Mouse (Mus musculus) thymus, postnatal 4 days (tissue): ENCODE data around the gene Zfp90.

ENCODE experiments used
- DNase-seq: peaks from one replicate; pipeline ENCODE4 v3.0.0; 2021

Zfp90 gene

GRCm38 (mm10) chr8:106415182-106415971 lies at the start of gene Zfp90:
Gene Zfp90 (plus strand): TSS chr8:106415327.
- DNase-seq = peak; percentile 91

- peak; percentile 21 for DNase-seq
Observed at GRCm38 (mm10) chr8:106368501-106368900, 46.6 kb upstream of the Zfp90 start.

- DNase-seq = no peak
Observed at GRCm38 (mm10) chr8:106369069-106369468, 46.1 kb upstream of the Zfp90 start.

- DNase-seq = no peak
Observed at GRCm38 (mm10) chr8:106375957-106376356, 39.2 kb upstream of the Zfp90 start.

GRCm38 (mm10) chr8:106376862-106377261 lies 38.3 kb upstream of the Zfp90 start:
- DNase-seq = no peak

GRCm38 (mm10) chr8:106378501-106379048 lies 36.6 kb upstream of the Zfp90 start:
- DNase-seq = no peak

- DNase-seq = no peak
Observed at GRCm38 (mm10) chr8:106379357-106379756, 35.8 kb upstream of the Zfp90 start.

GRCm38 (mm10) chr8:106381026-106381425 lies 34.1 kb upstream of the Zfp90 start:
- DNase-seq = no peak

- DNase-seq = no peak
Observed at GRCm38 (mm10) chr8:106387801-106388415, 27.2 kb upstream of the Zfp90 start.

- no peak for DNase-seq
Observed at GRCm38 (mm10) chr8:106394493-106394892, 20.6 kb upstream of the Zfp90 start.

- DNase-seq = no peak
Observed at GRCm38 (mm10) chr8:106399694-106400093, 15.4 kb upstream of the Zfp90 start.

GRCm38 (mm10) chr8:106400181-106400580 lies 14.9 kb upstream of the Zfp90 start:
- DNase-seq = no peak

GRCm38 (mm10) chr8:106403246-106403933 lies 11.7 kb upstream of the Zfp90 start:
- peak; percentile 45 for DNase-seq

GRCm38 (mm10) chr8:106404825-106405224 lies 10.3 kb upstream of the Zfp90 start:
- DNase-seq = no peak

GRCm38 (mm10) chr8:106405810-106406209 lies 9.3 kb upstream of the Zfp90 start:
- DNase-seq = no peak

- DNase-seq = no peak
Observed at GRCm38 (mm10) chr8:106410055-106410454, 5.1 kb upstream of the Zfp90 start.

GRCm38 (mm10) chr8:106410564-106410963 lies 4.6 kb upstream of the Zfp90 start:
- DNase-seq = no peak

GRCm38 (mm10) chr8:106411783-106412451 lies 3.2 kb upstream of the Zfp90 start:
- DNase-seq = peak; percentile 73

- DNase-seq = no peak
Observed at GRCm38 (mm10) chr8:106417692-106418091, 2.6 kb downstream of the Zfp90 start.

GRCm38 (mm10) chr8:106431088-106431487 lies 16.0 kb downstream of the Zfp90 start:
- no peak for DNase-seq

- peak; percentile 16 for DNase-seq
Observed at GRCm38 (mm10) chr8:106431952-106432351, 16.8 kb downstream of the Zfp90 start.

- peak; percentile 91 for DNase-seq
Observed at GRCm38 (mm10) chr8:106432954-106433570, 17.9 kb downstream of the Zfp90 start.
